ENCODE assay signal across 7 mouse cellular contexts in genomic region chr16:30252003-30252418, GRCm38 (mm10). TPM values are rescaled to one million over a fixed set of nuclear protein-coding genes. Genes with fewer than 3 reads are reported as not detected.
DNase-seq lines count a peak whose midpoint lies in the region; ATAC-seq lines count a peak whose summit lies in the region.

No protein-coding gene starts in this region.

- H3K9me3 ChIP-seq in intestine, embryonic 16.5 days (ENCODE audit: control insufficient read depth, low read length): no peaks in the 10 kb centered on the region

- peak overlapping the region; percentile 30 for H3K4me3 ChIP-seq in intestine, embryonic 16.5 days (ENCODE audit: low read length)

- DNase-seq in adrenal gland, adult 18-20 months (ENCODE audit: low spot score in 2 of 2): peak; percentile 82 to 83
- DNase-seq in embryo, embryonic 11 days: peak; percentile 89
- peak; percentile 76 to 80 for DNase-seq in gastrocnemius, postnatal 36 days
- DNase-seq in left cerebral cortex, postnatal 25 days (ENCODE audit: low spot score in 2 of 2): peak; percentile 77 to 81
- DNase-seq in mesoderm, embryonic 11.5 days (ENCODE audit: low read depth, low spot score): peak; percentile 91
- DNase-seq in right cerebral cortex, postnatal 36 days (ENCODE audit: low spot score in 2 of 2): peak; percentile 53 to 65

- ATAC-seq in intestine, embryonic 16.5 days: peak; percentile 76

- WGBS in intestine, embryonic 16.5 days: 2% methylated on average over 21 of the region's 21 CpGs

- no peaks in the 10 kb centered on the region for H3K36me3 ChIP-seq in intestine, embryonic 16.5 days (ENCODE audit: control insufficient read depth, insufficient read depth, low read length)

- intact Hi-C loops in gastrocnemius, postnatal 36 days (cut with DNase I): loop anchor here (2.0 to 5.0 kb wide), 2 partner anchors 63 to 270 kb away; no protein-coding TSS in a partner anchor
- intact Hi-C loops in left cerebral cortex, postnatal 25 days (cut with DNase I): loop anchor here (2.0 to 5.0 kb wide), 2 partner anchors 59 to 250 kb away; partner anchors contain the start of gene Gp5

- H3K27ac ChIP-seq in intestine, embryonic 16.5 days (ENCODE audit: low read length): no peak overlapping the region

- H3K4me2 ChIP-seq in intestine, embryonic 16.5 days (ENCODE audit: low read depth, low read length): peak overlapping the region; percentile 50

- H3K4me1 ChIP-seq in intestine, embryonic 16.5 days (ENCODE audit: control insufficient read depth, insufficient read depth, low read length): peaks cover 7% of the 10 kb centered on the region

- peak overlapping the region; percentile 41 for H3K9ac ChIP-seq in intestine, embryonic 16.5 days (ENCODE audit: low read depth, low read length)

- no peaks in the 10 kb centered on the region for H3K27me3 ChIP-seq in intestine, embryonic 16.5 days (replicated peaks; ENCODE audit: control insufficient read depth, insufficient read depth, low read length)

RNA-seq across cellular contexts. Expression of gene Cpn2, which starts 15.3 kb away (rescaled TPM):
- 1 to 10 TPM; 1.1 to 2.6 TPM for total RNA-seq in adrenal gland, adult 18-20 months (2021)
- not detected for total RNA-seq in gastrocnemius, postnatal 36 days (2021)
- polyA plus RNA-seq in intestine, embryonic 16.5 days (2015; fragmentation: Nextera tagmentation; extraction: Ambion mirVana): 0.24 and 0.28 TPM in 2 replicates
- total RNA-seq in left cerebral cortex, postnatal 25 days (2021): not detected

RNA-seq across cellular contexts. Expression of gene Lrrc15, which starts 31.0 kb away (rescaled TPM):
- total RNA-seq in adrenal gland, adult 18-20 months (2021): under 1 TPM; 0.07 to 0.13 TPM
- under 1 TPM; 0.10 to 0.17 TPM for total RNA-seq in gastrocnemius, postnatal 36 days (2021)
- 0.32 and 0.37 TPM in 2 replicates for polyA plus RNA-seq in intestine, embryonic 16.5 days (2015; fragmentation: Nextera tagmentation; extraction: Ambion mirVana)
- not detected for total RNA-seq in left cerebral cortex, postnatal 25 days (2021)

RNA-seq across cellular contexts. Expression of gene Gp5, which starts 58.6 kb away (rescaled TPM):
- under 1 TPM; 0.23 to 0.51 TPM for total RNA-seq in adrenal gland, adult 18-20 months (2021)
- not detected for total RNA-seq in gastrocnemius, postnatal 36 days (2021)
- polyA plus RNA-seq in intestine, embryonic 16.5 days (2015; fragmentation: Nextera tagmentation; extraction: Ambion mirVana): 0.42 and 0.43 TPM in 2 replicates
- total RNA-seq in left cerebral cortex, postnatal 25 days (2021): under 1 TPM; 0.57 to 0.82 TPM
